Mouse (Mus musculus) intestine, embryonic 14.5 days (tissue): ENCODE measurements around the gene Foxk2. TPM values are rescaled to one million over a fixed set of nuclear protein-coding genes. Genes with fewer than 3 reads are reported as not detected.

Source experiments
- ATAC-seq: fragments of 200-750 bp; cut with Nextera tagmentation; replicated peaks from 2 replicates; pipeline ENCODE4 v1.8.0; 2017; ENCODE audit warnings: low read depth, moderate number of reproducible peaks, moderate TSS enrichment, moderate library complexity; ENCODE audit not compliant: low FRiP score, low TSS enrichment
- DNase-seq: peaks from one replicate; pipeline ENCODE4 v3.0.0-alpha.2; 2018; ENCODE audit warnings: low spot score
- H3K27ac ChIP-seq: fragments of 300-500 bp; sonication (generic); 2 replicates; pipeline ENCODE4 v1.5.1; 2014; ENCODE audit warnings: low read depth, mild to moderate bottlenecking, control low read depth
- H3K27me3 ChIP-seq: fragments of 300-500 bp; sonication (generic); replicated peaks from 2 replicates; pipeline ENCODE4 v1.6.1; 2014; ENCODE audit warnings: low read length, control low read depth; ENCODE audit not compliant: control insufficient read depth, insufficient read depth
- H3K36me3 ChIP-seq: fragments of 300-500 bp; sonication (generic); 2 replicates; pipeline ENCODE4 v1.6.1; 2014; ENCODE audit warnings: low read length, control low read depth; ENCODE audit not compliant: control insufficient read depth, insufficient read depth
- H3K4me1 ChIP-seq: fragments of 300-500 bp; sonication (generic); replicated peaks from 2 replicates; pipeline ENCODE4 v1.6.1; 2014; ENCODE audit warnings: low read length, control low read depth, mixed read lengths; ENCODE audit not compliant: control insufficient read depth, insufficient read depth
- H3K4me2 ChIP-seq: fragments of 300-500 bp; sonication (generic); 2 replicates; pipeline ENCODE4 v1.6.1; 2014; ENCODE audit warnings: low read length
- H3K4me3 ChIP-seq: fragments of 300-500 bp; sonication (generic); 2 replicates; pipeline ENCODE4 v1.5.1; 2014; ENCODE audit warnings: low read depth, low read length, control low read depth, mixed read lengths
- H3K9ac ChIP-seq: fragments of 300-500 bp; sonication (generic); 2 replicates; pipeline ENCODE4 v1.6.1; 2014; ENCODE audit warnings: mild to moderate bottlenecking, low read length
- H3K9me3 ChIP-seq: fragments of 300-500 bp; sonication (generic); 2 replicates; pipeline ENCODE4 v1.6.1; 2016; ENCODE audit warnings: low read length, control low read depth; ENCODE audit not compliant: control insufficient read depth
- WGBS: fragments of 180-500 bp; shearing (Covaris S2); extraction: QIAGEN DNeasy Blood & Tissue Kit; methylation state at CpG from one replicate; pipeline ENCODE4 v1.1.7; 2014; 5-methylcytosine and 5-hydroxymethylcytosine counted together
- polyA plus RNA-seq: library from polyadenylated mRNA; unstranded; fragments of >200 nt; fragmentation: Nextera tagmentation; extraction: Ambion mirVana; gene quantifications from 2 replicates; pipeline ENCODE4 v1.2.1, GENCODE M21; 2014

The Foxk2 gene
- 10.7 and 10.8 TPM in 2 replicates for polyA plus RNA-seq

- Histone ChIP-seq H3K27ac (peak within 1 kb of the TSS; percentile 57), H3K9me3 (no peaks in the 10 kb centered on the region), H3K36me3 (peaks cover 33% of the 10 kb centered on the region), H3K4me1 (peaks cover 12% of the 10 kb centered on the region), H3K9ac (peak within 1 kb of the TSS; percentile 96), H3K27me3 (no peaks in the 10 kb centered on the region), H3K4me3 (peak within 1 kb of the TSS; percentile 98), H3K4me2 (peak within 1 kb of the TSS; percentile 79)
- ATAC-seq = peak; percentile 97
- under 1% methylated on average over 81 of the region's 91 CpGs for WGBS
- DNase-seq = peak; percentile 88
Observed at GRCm38 (mm10) chr11:121259160-121260100, at the start of gene Foxk2. Gene Foxk2, plus strand, starts transcription at chr11:121259990.

- Histone ChIP-seq H3K4me1 (no peaks in the 10 kb centered on the region), H3K27me3 (no peaks in the 10 kb centered on the region), H3K9ac (no peak overlapping the region), H3K9me3 (no peaks in the 10 kb centered on the region), H3K27ac (no peak overlapping the region), H3K4me3 (no peak overlapping the region), H3K4me2 (no peak overlapping the region), H3K36me3 (peaks cover 55% of the 10 kb centered on the region)
- ATAC-seq (no peak), DNase-seq (no peak)
- WGBS = 92% methylated on average over 3 of the region's 3 CpGs
Observed at GRCm38 (mm10) chr11:121216831-121217230, 43.0 kb upstream of the Foxk2 start.

DNA sequence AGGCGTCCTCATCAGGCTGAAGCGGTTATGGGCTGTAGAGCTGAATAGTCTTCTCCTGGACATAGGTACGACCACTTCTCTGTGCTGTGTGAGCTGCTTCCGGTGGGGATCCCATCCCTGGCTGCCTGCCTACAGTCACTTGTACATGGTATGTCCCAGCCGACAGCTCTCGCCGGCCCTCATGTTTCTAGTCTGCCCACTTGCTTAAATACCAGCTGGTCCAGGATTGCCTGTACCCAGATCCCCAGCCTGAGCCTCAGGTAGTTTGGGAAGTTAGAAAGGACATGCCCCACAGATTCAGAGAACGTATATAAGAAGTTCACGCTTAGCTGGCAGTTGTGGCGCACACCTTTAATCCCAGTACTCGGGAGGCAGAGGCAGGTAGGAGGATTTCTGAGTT, 40.0 kb upstream of the Foxk2 start:
- H3K9ac ChIP-seq = no peak overlapping the region
- WGBS = 91% methylated on average over 11 of the region's 11 CpGs
- no peaks in the 10 kb centered on the region for H3K27me3 ChIP-seq
- no peak overlapping the region for H3K27ac ChIP-seq
- no peak for ATAC-seq
- H3K4me3 ChIP-seq = no peak overlapping the region
- no peak overlapping the region for H3K4me2 ChIP-seq
- H3K4me1 ChIP-seq = no peaks in the 10 kb centered on the region
- peaks cover 72% of the 10 kb centered on the region for H3K36me3 ChIP-seq
- H3K9me3 ChIP-seq = no peaks in the 10 kb centered on the region
- DNase-seq = no peak

DNA sequence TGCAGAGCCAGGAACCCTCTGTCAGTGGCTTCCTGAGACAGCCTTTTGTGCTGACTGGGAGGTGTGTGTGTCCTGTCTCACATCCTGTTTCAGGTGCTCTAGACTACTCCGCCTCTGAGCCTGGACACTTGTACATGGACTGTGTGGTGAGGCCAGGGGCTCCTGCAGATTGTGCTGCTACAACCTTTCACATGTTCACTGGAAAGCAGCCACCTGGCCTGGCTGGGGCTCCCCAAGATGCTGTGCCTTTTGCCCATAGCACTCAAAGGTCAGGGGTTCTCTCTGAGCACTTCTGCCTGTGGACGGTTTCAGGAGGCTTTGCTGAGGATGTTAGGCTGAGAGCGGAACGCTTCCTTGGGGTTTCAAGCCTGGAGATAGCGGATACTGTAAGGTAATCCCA, 39.0 kb upstream of the Foxk2 start:
- no peak for DNase-seq
- Histone ChIP-seq H3K9ac (no peak overlapping the region), H3K27ac (no peak overlapping the region), H3K4me2 (no peak overlapping the region), H3K36me3 (peaks cover 78% of the 10 kb centered on the region), H3K4me1 (no peaks in the 10 kb centered on the region), H3K27me3 (no peaks in the 10 kb centered on the region), H3K4me3 (no peak overlapping the region), H3K9me3 (no peaks in the 10 kb centered on the region)
- ATAC-seq = no peak
- 85% methylated on average over 5 of the region's 5 CpGs for whole genome bisulfite sequencing

DNA sequence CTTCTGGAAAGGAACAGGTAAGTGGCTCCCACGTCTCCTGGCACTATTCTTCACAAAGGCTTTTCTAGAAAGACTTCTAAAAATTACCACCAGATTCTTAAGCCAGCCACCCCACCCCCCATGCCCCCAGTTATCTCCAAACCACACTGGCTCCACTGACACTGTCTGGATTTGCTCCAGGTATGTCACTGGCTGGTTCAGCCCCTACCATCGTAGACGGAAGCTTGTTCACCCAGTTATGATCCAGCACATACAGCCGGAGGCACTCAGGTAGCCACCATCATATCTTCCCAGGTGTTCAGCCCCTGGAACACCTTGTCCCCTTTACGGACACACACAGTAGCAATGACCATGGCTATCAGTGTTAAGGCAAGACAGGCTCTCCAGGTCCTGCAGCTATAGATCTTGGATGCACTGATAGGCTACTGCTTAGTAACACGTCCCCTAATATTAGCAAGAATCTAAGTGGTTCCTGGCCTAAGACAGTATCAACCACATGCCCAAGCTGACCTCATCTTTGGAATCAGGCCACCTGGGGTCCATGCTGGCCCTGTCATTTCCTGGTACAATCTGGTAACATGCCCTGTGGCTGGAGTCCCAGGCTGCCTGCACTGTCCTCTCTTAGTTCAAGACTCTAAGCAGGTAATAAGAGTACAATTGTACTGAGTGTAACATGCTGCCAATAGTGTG, 38.3 kb upstream of the Foxk2 start:
- no peak overlapping the region for H3K4me3 ChIP-seq
- no peak overlapping the region for H3K9ac ChIP-seq
- no peak for DNase-seq
- no peak overlapping the region for H3K27ac ChIP-seq
- H3K27me3 ChIP-seq = no peaks in the 10 kb centered on the region
- 0 out of 2 replicates have a peak, but pooled peaks cover 3% of the 10 kb centered on the region for H3K4me1 ChIP-seq
- no peak for ATAC-seq
- H3K9me3 ChIP-seq = no peaks in the 10 kb centered on the region
- 90% methylated on average over 6 of the region's 6 CpGs for whole genome bisulfite sequencing
- no peak overlapping the region for H3K4me2 ChIP-seq
- H3K36me3 ChIP-seq = peaks cover 81% of the 10 kb centered on the region

DNA sequence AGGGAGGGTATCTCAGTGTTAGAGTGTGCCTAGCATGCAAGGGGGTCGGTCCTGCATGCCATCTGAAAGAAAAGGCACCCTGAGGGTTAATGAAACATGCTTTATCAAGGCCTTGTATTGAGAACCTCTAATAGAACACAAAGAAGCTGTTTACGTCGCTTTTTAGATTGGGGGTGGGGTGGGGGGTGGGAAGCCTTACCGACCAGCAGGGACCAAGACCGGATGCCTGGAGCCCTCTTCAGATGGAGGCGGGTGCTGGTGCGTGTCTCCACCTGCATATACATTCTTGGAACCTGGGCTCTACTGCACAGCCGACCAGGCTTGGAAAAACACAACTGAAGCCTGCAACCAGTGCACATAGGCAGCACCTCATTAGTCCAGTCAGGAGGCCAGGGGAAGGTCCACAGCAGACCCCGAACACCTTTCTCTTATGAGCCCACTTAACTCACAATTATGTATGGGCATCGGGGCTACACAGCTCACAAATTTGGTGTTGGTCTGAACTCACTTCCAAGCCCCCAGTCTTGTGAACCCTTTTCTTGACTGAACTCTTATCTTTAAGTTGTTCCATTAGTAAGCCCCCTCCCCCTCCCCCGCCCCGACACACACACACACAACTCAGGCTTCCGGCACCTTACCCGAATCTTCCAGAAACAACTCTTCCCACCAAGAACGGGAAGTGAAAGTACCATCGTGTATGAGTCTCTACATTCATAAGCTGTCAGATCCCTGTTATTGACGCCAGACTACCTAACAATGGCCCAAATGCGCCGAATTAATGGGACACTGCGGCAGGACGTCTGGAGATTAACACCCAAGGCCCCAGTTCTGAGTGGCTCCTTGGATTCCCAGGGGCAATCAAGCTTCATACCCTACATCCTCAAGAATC, 31.4 kb upstream of the Foxk2 start:
- peaks cover 18% of the 10 kb centered on the region for H3K4me1 ChIP-seq
- H3K27me3 ChIP-seq = no peaks in the 10 kb centered on the region
- DNase-seq (no peak), ATAC-seq (peak; percentile 10; the same call in 1 of the 2 replicates)
- H3K4me3 ChIP-seq = peak overlapping the region; percentile 60
- H3K9ac ChIP-seq = peak overlapping the region; percentile 52
- peak overlapping the region; percentile 51; the same call in 1 of the 2 replicates for H3K27ac ChIP-seq
- H3K4me2 ChIP-seq = peak overlapping the region; percentile 60
- peaks cover 41% of the 10 kb centered on the region for H3K36me3 ChIP-seq
- H3K9me3 ChIP-seq = no peaks in the 10 kb centered on the region
- WGBS = 24% methylated on average over 21 of the region's 21 CpGs

- Histone ChIP-seq H3K4me3 (peak within 1 kb of the TSS; percentile 60), H3K9me3 (no peaks in the 10 kb centered on the region), H3K9ac (peak within 1 kb of the TSS; percentile 52), H3K27me3 (no peaks in the 10 kb centered on the region), H3K4me2 (peak within 1 kb of the TSS; percentile 60), H3K4me1 (peaks cover 18% of the 10 kb centered on the region), H3K36me3 (peaks cover 34% of the 10 kb centered on the region), H3K27ac (peak within 1 kb of the TSS; percentile 51; the same call in 1 of the 2 replicates)
- ATAC-seq (peak; percentile 90), DNase-seq (peak; percentile 90)
- WGBS = under 1% methylated on average over 23 of the region's 23 CpGs
Observed at GRCm38 (mm10) chr11:121229018-121229439, 30.8 kb upstream of the Foxk2 start, which contains the start of gene Cybc1. Gene Cybc1, minus strand, starts transcription at chr11:121229322.

DNA sequence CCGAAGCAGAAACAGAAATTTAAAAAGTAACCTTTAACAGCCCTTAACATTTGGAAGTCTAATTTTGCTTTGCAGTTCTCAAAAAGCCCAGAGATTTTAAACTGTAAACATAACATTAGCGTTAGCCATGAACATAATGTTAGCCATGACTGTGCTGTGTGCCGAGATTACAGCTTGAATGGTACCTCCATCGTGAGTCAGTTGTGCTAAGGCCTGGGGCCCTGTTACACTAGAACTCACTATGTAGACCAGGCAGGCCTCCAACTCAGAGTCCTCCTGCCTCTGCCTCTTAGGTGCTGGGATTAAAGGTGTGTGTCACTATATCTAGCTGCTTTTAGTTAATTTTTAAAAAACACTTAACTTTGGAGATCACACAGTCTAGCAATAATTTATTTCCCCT, 28.6 kb upstream of the Foxk2 start:
- peaks cover 15% of the 10 kb centered on the region for H3K36me3 ChIP-seq
- no peak overlapping the region for H3K27ac ChIP-seq
- no peaks in the 10 kb centered on the region for H3K9me3 ChIP-seq
- no peaks in the 10 kb centered on the region for H3K27me3 ChIP-seq
- peaks cover 19% of the 10 kb centered on the region for H3K4me1 ChIP-seq
- ATAC-seq (no peak), DNase-seq (no peak)
- H3K4me3 ChIP-seq = no peak overlapping the region
- 70% methylated on average over 4 of the region's 4 CpGs for WGBS
- no peak overlapping the region for H3K9ac ChIP-seq
- no peak overlapping the region for H3K4me2 ChIP-seq
